In the genomic region with DNA sequence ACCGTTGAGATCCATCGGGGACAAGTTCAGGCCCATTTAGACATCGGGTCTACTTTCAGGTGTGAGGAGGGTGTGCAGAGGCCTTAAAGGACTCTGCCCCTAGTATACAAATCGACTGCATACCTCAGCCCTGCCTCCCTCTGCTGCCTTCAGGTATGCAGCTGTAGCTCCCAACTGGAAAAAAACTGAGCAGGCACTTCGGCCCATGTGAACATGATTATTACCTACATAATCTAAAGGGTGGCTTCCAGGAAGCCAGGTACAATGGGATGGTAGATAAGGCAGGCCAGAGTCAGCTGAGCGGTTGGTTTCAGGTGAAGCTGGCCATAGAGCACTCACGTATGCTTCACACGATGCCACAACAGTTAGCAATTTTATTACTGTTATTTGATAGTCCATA, we compare ENCODE assay signal across 8 mouse cellular contexts. TPM values are rescaled to one million over a fixed set of nuclear protein-coding genes. Genes with fewer than 3 reads are reported as not detected.
DNase-seq lines count a peak whose midpoint lies in the region; ATAC-seq and TF ChIP-seq lines count a peak whose summit lies in the region.
"Not testable (repeated sequence)": the region's sequence is repeated elsewhere in the genome, so short reads cannot be mapped to it uniquely, and the experiment has no call there.

No protein-coding gene starts in this region.

- intact Hi-C loops in gastrocnemius, adult 2 months (cut with DNase I): loop anchor here (10.0 kb wide), 1 partner anchor 48 kb away; no protein-coding TSS in a partner anchor

- WGBS in heart, postnatal 0 days: 87% methylated on average over 7 of the region's 8 CpGs
- WGBS in limb, embryonic 12.5 days: 85% methylated on average over 8 of the region's 8 CpGs
- 79% methylated on average over 7 of the region's 8 CpGs for WGBS in liver, embryonic 14.5 days (ENCODE audit: insufficient replicate concordance)
- WGBS in lung, postnatal 0 days: 82% methylated on average over 7 of the region's 8 CpGs
- 69% methylated on average over 8 of the region's 8 CpGs for WGBS in stomach, postnatal 0 days

- not testable (repeated sequence) for H3K27ac ChIP-seq in brown adipose tissue, adult 24 weeks (replicated peaks; ENCODE audit: low read depth, low read length); gastrocnemius, adult 2 months; heart, postnatal 0 days (ENCODE audit: low read depth); limb, embryonic 12.5 days; liver, embryonic 14.5 days; lung, postnatal 0 days (ENCODE audit: low read length); stomach, postnatal 0 days (replicated peaks)

- H3K4me3 ChIP-seq in brown adipose tissue, adult 24 weeks (ENCODE audit: insufficient read depth, low read depth, low read length): 0 out of 2 replicates have a peak overlapping the region, but pooled peaks have one; percentile 1
- peak overlapping the region; percentile 94; the same call in 1 of the 2 replicates for H3K4me3 ChIP-seq in gastrocnemius, adult 2 months
- 0 out of 2 replicates have a peak overlapping the region, but pooled peaks have one; percentile 79 for H3K4me3 ChIP-seq in heart, postnatal 0 days (ENCODE audit: low read depth, low read length)
- H3K4me3 ChIP-seq in limb, embryonic 12.5 days (replicated peaks): peak overlapping the region; percentile 75; the same call in 1 of the 2 replicates
- H3K4me3 ChIP-seq in liver, embryonic 14.5 days (ENCODE audit: insufficient read depth in 1 of 2, low read depth in 2 of 2, low read length in 2 of 2); lung, postnatal 0 days (ENCODE audit: low read depth, low read length); stomach, postnatal 0 days (ENCODE audit: low read depth, low read length): not testable (repeated sequence)

- TF ChIP-seq CTCF in gastrocnemius, adult 2 months (IDR thresholded peaks at IDR 0.05); heart, postnatal 0 days (IDR thresholded peaks at IDR 0.05; ENCODE audit: low read depth); liver, embryonic 14.5 days (IDR thresholded peaks at IDR 0.05; ENCODE audit: low read depth); lung, postnatal 0 days (IDR thresholded peaks at IDR 0.05); stomach, postnatal 0 days (IDR thresholded peaks at IDR 0.05; ENCODE audit: low read depth): not testable (repeated sequence)

- DNase-seq in gastrocnemius, adult 2 months; heart, postnatal 0 days (ENCODE audit: low spot score); liver, embryonic 14.5 days (ENCODE audit: low read depth in 3 of 3, low spot score in 3 of 3); lung, postnatal 0 days (ENCODE audit: low spot score): not testable (repeated sequence)
- DNase-seq in kidney, adult 18-20 months: peak; percentile 42
- DNase-seq in stomach, postnatal 0 days (ENCODE audit: low spot score): peak; percentile 52

- H3K27me3 ChIP-seq in heart, postnatal 0 days (ENCODE audit: control insufficient read depth, insufficient read depth, low read length); limb, embryonic 12.5 days; liver, embryonic 14.5 days (ENCODE audit: control insufficient read depth, insufficient read depth, low read length); lung, postnatal 0 days (replicated peaks; ENCODE audit: insufficient read depth, low read length); stomach, postnatal 0 days (ENCODE audit: control insufficient read depth, insufficient read depth, low read length): not testable (repeated sequence)

- peak overlapping the region; percentile 85 for H3K4me2 ChIP-seq in heart, postnatal 0 days (ENCODE audit: low read depth, low read length)
- H3K4me2 ChIP-seq in limb, embryonic 12.5 days: peak overlapping the region; percentile 91; the same call in 1 of the 2 replicates
- peak overlapping the region; percentile 91 for H3K4me2 ChIP-seq in liver, embryonic 14.5 days (ENCODE audit: low read depth)
- H3K4me2 ChIP-seq in lung, postnatal 0 days (replicated peaks; ENCODE audit: low read depth, low read length): peak overlapping the region; percentile 91; the same call in 1 of the 2 replicates
- H3K4me2 ChIP-seq in stomach, postnatal 0 days (replicated peaks; ENCODE audit: low read depth): peak overlapping the region; percentile 73; the same call in 1 of the 2 replicates

- not testable (repeated sequence) for ATAC-seq in heart, postnatal 0 days (ENCODE audit: insufficient read depth, low read depth); limb, embryonic 12.5 days (ENCODE audit: insufficient number of reproducible peaks, insufficient read depth, low FRiP score, low TSS enrichment, low read depth); liver, embryonic 14.5 days (ENCODE audit: insufficient read depth); lung, postnatal 0 days; stomach, postnatal 0 days (ENCODE audit: low FRiP score, low TSS enrichment)

- H3K36me3 ChIP-seq in heart, postnatal 0 days (replicated peaks; ENCODE audit: control insufficient read depth, insufficient read depth, low read length); limb, embryonic 12.5 days; liver, embryonic 14.5 days (replicated peaks; ENCODE audit: control insufficient read depth, insufficient read depth, low read depth); lung, postnatal 0 days (ENCODE audit: insufficient read depth, low read length); stomach, postnatal 0 days (ENCODE audit: control insufficient read depth, insufficient read depth, low read length): not testable (repeated sequence)

- H3K9ac ChIP-seq in heart, postnatal 0 days (replicated peaks; ENCODE audit: low read depth, low read length); limb, embryonic 12.5 days (replicated peaks); liver, embryonic 14.5 days (replicated peaks); lung, postnatal 0 days (replicated peaks; ENCODE audit: low read depth); stomach, postnatal 0 days (ENCODE audit: low read length): not testable (repeated sequence)

- H3K9me3 ChIP-seq in heart, postnatal 0 days (replicated peaks; ENCODE audit: control insufficient read depth, low read length); limb, embryonic 12.5 days; liver, embryonic 14.5 days (ENCODE audit: control insufficient read depth, low read length); lung, postnatal 0 days (ENCODE audit: low read length); stomach, postnatal 0 days (ENCODE audit: control insufficient read depth, low read length): not testable (repeated sequence)

- H3K4me1 ChIP-seq in brown adipose tissue, adult 24 weeks (ENCODE audit: control insufficient read depth, insufficient read depth, insufficient read length, low read length); lung, postnatal 0 days (ENCODE audit: insufficient read depth, low read depth, low read length); stomach, postnatal 0 days (replicated peaks; ENCODE audit: control insufficient read depth, insufficient read depth): not testable (repeated sequence)
- peaks cover 22% of the 10 kb centered on the region for H3K4me1 ChIP-seq in heart, postnatal 0 days (ENCODE audit: control insufficient read depth, insufficient read depth)
- H3K4me1 ChIP-seq in limb, embryonic 12.5 days (replicated peaks): peaks cover 16% of the 10 kb centered on the region
- H3K4me1 ChIP-seq in liver, embryonic 14.5 days (replicated peaks; ENCODE audit: control insufficient read depth in 2 of 2, insufficient read depth in 2 of 2, low read length in 1 of 2): peaks cover 9 to 23% of the 10 kb centered on the region in 2 experiments

- not testable (repeated sequence) for TF ChIP-seq EP300 in heart, postnatal 0 days (IDR thresholded peaks at IDR 0.05; ENCODE audit: low read depth); liver, embryonic 14.5 days (IDR thresholded peaks at IDR 0.05; ENCODE audit: low read depth); lung, postnatal 0 days (IDR thresholded peaks at IDR 0.05); stomach, postnatal 0 days (optimal IDR thresholded peaks at IDR 0.05)

RNA-seq across cellular contexts. Expression of a gene that starts 2.1 kb away (rescaled TPM):
- polyA plus RNA-seq in brown adipose tissue, adult 24 weeks (2012; ENCODE audit: insufficient read depth, insufficient read length, missing spikeins): 42.5 and 50.0 TPM in 2 replicates
- total RNA-seq in gastrocnemius, adult 2 months (2021): 10 to 100 TPM; 43.7 to 70.1 TPM
- total RNA-seq in heart, postnatal 0 days (2014; rRNA removed; ENCODE audit: low replicate concordance): 65.0 and 78.0 TPM in 2 replicates
- 53.0 and 63.3 TPM in 2 replicates for polyA plus RNA-seq in heart, postnatal 0 days (2015; fragmentation: Nextera tagmentation; extraction: Ambion mirVana)
- 45.5 and 50.6 TPM in 2 replicates for polyA plus RNA-seq in limb, embryonic 12.5 days (2016; fragmentation: Nextera tagmentation; extraction: Ambion mirVana)
- 30.1 and 39.7 TPM in 2 replicates for polyA plus RNA-seq in liver, embryonic 14.5 days (2012; rRNA removed)
- 32.8 and 37.6 TPM in 2 replicates for polyA plus RNA-seq in liver, embryonic 14.5 days (2014; fragmentation: Nextera tagmentation; extraction: Ambion mirVana)
- polyA plus RNA-seq in lung, postnatal 0 days (2015; fragmentation: Nextera tagmentation; extraction: Ambion mirVana): 46.7 and 51.7 TPM in 2 replicates
- 42.5 and 46.6 TPM in 2 replicates for polyA plus RNA-seq in stomach, postnatal 0 days (2015; fragmentation: Nextera tagmentation; extraction: Ambion mirVana)

RNA-seq across cellular contexts. Expression of a gene that starts 48.3 kb away (rescaled TPM):
- polyA plus RNA-seq in brown adipose tissue, adult 24 weeks (2012; ENCODE audit: insufficient read depth, insufficient read length, missing spikeins): 6.0 and 7.2 TPM in 2 replicates
- 1 to 10 TPM; 2.5 to 3.8 TPM for total RNA-seq in gastrocnemius, adult 2 months (2021)
- 5.8 and 10.7 TPM in 2 replicates for total RNA-seq in heart, postnatal 0 days (2014; rRNA removed; ENCODE audit: low replicate concordance)
- 23.2 and 25.7 TPM in 2 replicates for polyA plus RNA-seq in heart, postnatal 0 days (2015; fragmentation: Nextera tagmentation; extraction: Ambion mirVana)
- 26.0 and 27.2 TPM in 2 replicates for polyA plus RNA-seq in limb, embryonic 12.5 days (2016; fragmentation: Nextera tagmentation; extraction: Ambion mirVana)
- 3.5 and 3.7 TPM in 2 replicates for polyA plus RNA-seq in liver, embryonic 14.5 days (2012; rRNA removed)
- polyA plus RNA-seq in liver, embryonic 14.5 days (2014; fragmentation: Nextera tagmentation; extraction: Ambion mirVana): 1.9 and 2.7 TPM in 2 replicates
- polyA plus RNA-seq in lung, postnatal 0 days (2015; fragmentation: Nextera tagmentation; extraction: Ambion mirVana): 13.8 and 13.9 TPM in 2 replicates
- polyA plus RNA-seq in stomach, postnatal 0 days (2015; fragmentation: Nextera tagmentation; extraction: Ambion mirVana): 10.2 and 11.4 TPM in 2 replicates
